Mouse (Mus musculus) retina, postnatal 7 days (tissue): ENCODE results near the gene Col4a3bp.
A peak's percentile ranks its signal among the peaks of the same experiment; 100 is the strongest.
"Not testable (repeated sequence)": the region's sequence is repeated elsewhere in the genome, so short reads cannot be mapped to it uniquely, and the experiment has no call there.

ENCODE experiments used
- DNase-seq: peaks from one replicate; pipeline ENCODE4 v3.0.0-alpha.2; 2012; ENCODE audit warnings: low read depth, low spot score

The Col4a3bp gene

GRCm38 (mm10) chr13:96645822-96646221 lies 103.4 kb downstream of the Col4a3bp start:
- DNase-seq: no peak

- no peak for DNase-seq
Measured at GRCm38 (mm10) chr13:96653041-96653440, 110.6 kb downstream of the Col4a3bp start.

- no peak for DNase-seq
Measured at GRCm38 (mm10) chr13:96656673-96657072, 114.3 kb downstream of the Col4a3bp start.

GRCm38 (mm10) chr13:96658936-96659335 lies 116.5 kb downstream of the Col4a3bp start:
- no peak for DNase-seq

- no peak for DNase-seq
Measured at GRCm38 (mm10) chr13:96660095-96660860, 117.9 kb downstream of the Col4a3bp start.

- not testable (repeated sequence) for DNase-seq
Measured at GRCm38 (mm10) chr13:96663120-96663519, 120.7 kb downstream of the Col4a3bp start.

- DNase-seq: no peak
Measured at GRCm38 (mm10) chr13:96664419-96664974, 122.1 kb downstream of the Col4a3bp start.

- no peak for DNase-seq
Measured at GRCm38 (mm10) chr13:96670019-96670405, 127.6 kb downstream of the Col4a3bp start.

GRCm38 (mm10) chr13:96670406-96671077 lies 128.1 kb downstream of the Col4a3bp start, which contains the start of gene Hmgcr:
Gene Hmgcr (minus strand): TSS chr13:96670936.
- DNase-seq: peak; percentile 87

GRCm38 (mm10) chr13:96671078-96671905 lies 128.9 kb downstream of the Col4a3bp start:
- peak; percentile 8 for DNase-seq

GRCm38 (mm10) chr13:96671906-96672234 lies 129.5 kb downstream of the Col4a3bp start:
- no peak for DNase-seq

GRCm38 (mm10) chr13:96672276-96672675 lies 129.9 kb downstream of the Col4a3bp start:
- DNase-seq: no peak

GRCm38 (mm10) chr13:96673817-96674216 lies 131.4 kb downstream of the Col4a3bp start:
- DNase-seq: no peak

- no peak for DNase-seq
Measured at GRCm38 (mm10) chr13:96675756-96676155, 133.3 kb downstream of the Col4a3bp start.

- no peak for DNase-seq
Measured at GRCm38 (mm10) chr13:96677071-96677470, 134.7 kb downstream of the Col4a3bp start.

GRCm38 (mm10) chr13:96678616-96679015 lies 136.2 kb downstream of the Col4a3bp start:
- no peak for DNase-seq

GRCm38 (mm10) chr13:96680163-96681087 lies 138.0 kb downstream of the Col4a3bp start:
- DNase-seq: no peak

GRCm38 (mm10) chr13:96681088-96681620 lies 138.7 kb downstream of the Col4a3bp start:
- DNase-seq: no peak

- no peak for DNase-seq
Measured at GRCm38 (mm10) chr13:96684779-96685178, 142.4 kb downstream of the Col4a3bp start.

GRCm38 (mm10) chr13:96687261-96687660 lies 144.8 kb downstream of the Col4a3bp start:
- no peak for DNase-seq
